Mouse (Mus musculus) cerebellum, postnatal 14 days (tissue): Measurements from ENCODE around the gene Rhobtb1.

ENCODE experiments used
- DNase-seq, 2 experiments: peaks; one replicate each; pipeline ENCODE4 v3.0.0; 2021; ENCODE audit warnings: mixed read lengths in 2 of 2

The Rhobtb1 gene

GRCm38 (mm10) chr10:69165125-69165524 is 13.9 kb downstream of the Rhobtb1 start:
- DNase-seq, result peak; percentile 52 to 59

GRCm38 (mm10) chr10:69165847-69166246 is 14.6 kb downstream of the Rhobtb1 start:
- no peak for DNase-seq

- no peak for DNase-seq
These were observed 15.3 kb downstream of the Rhobtb1 start for GRCm38 (mm10) chr10:69166514-69166913.

- no peak for DNase-seq
These were observed 21.2 kb downstream of the Rhobtb1 start for GRCm38 (mm10) chr10:69172412-69172811.

GRCm38 (mm10) chr10:69176116-69176515 is 24.9 kb downstream of the Rhobtb1 start:
- no peak for DNase-seq

GRCm38 (mm10) chr10:69179341-69179740 is 28.1 kb downstream of the Rhobtb1 start:
- no peak for DNase-seq

GRCm38 (mm10) chr10:69180997-69181396 is 29.8 kb downstream of the Rhobtb1 start:
- no peak for DNase-seq

GRCm38 (mm10) chr10:69184903-69185302 is 33.7 kb downstream of the Rhobtb1 start:
- DNase-seq, result no peak

GRCm38 (mm10) chr10:69185431-69185830 is 34.2 kb downstream of the Rhobtb1 start:
- DNase-seq, result no peak

- DNase-seq, result peak; percentile 81
These were observed 35.0 kb downstream of the Rhobtb1 start for GRCm38 (mm10) chr10:69185894-69186893.

- no peak for DNase-seq
These were observed 36.7 kb downstream of the Rhobtb1 start for GRCm38 (mm10) chr10:69187773-69188443.

- DNase-seq, result no peak
These were observed 39.4 kb downstream of the Rhobtb1 start for GRCm38 (mm10) chr10:69190434-69191160.

- peak; percentile 45 to 55 for DNase-seq
These were observed 41.0 kb downstream of the Rhobtb1 start for GRCm38 (mm10) chr10:69192266-69192665.

GRCm38 (mm10) chr10:69193721-69194120 is 42.5 kb downstream of the Rhobtb1 start:
- DNase-seq, result no peak

- no peak for DNase-seq
These were observed 53.6 kb downstream of the Rhobtb1 start for GRCm38 (mm10) chr10:69204677-69205400.

- DNase-seq, result no peak
These were observed 54.8 kb downstream of the Rhobtb1 start for GRCm38 (mm10) chr10:69206081-69206480.

- DNase-seq, result no peak
These were observed 56.2 kb downstream of the Rhobtb1 start for GRCm38 (mm10) chr10:69207481-69207880.

GRCm38 (mm10) chr10:69207981-69208630 is 56.9 kb downstream of the Rhobtb1 start:
- DNase-seq, result no peak

- no peak for DNase-seq
These were observed 57.5 kb downstream of the Rhobtb1 start for GRCm38 (mm10) chr10:69208705-69209104.

GRCm38 (mm10) chr10:69210006-69210405 is 58.8 kb downstream of the Rhobtb1 start:
- no peak for DNase-seq

GRCm38 (mm10) chr10:69210659-69211058 is 59.4 kb downstream of the Rhobtb1 start:
- DNase-seq, result peak; percentile 7 to 12

GRCm38 (mm10) chr10:69211560-69211959 is 60.3 kb downstream of the Rhobtb1 start:
- no peak for DNase-seq
